ENCODE assay signal across 8 mouse cellular contexts in the genomic region with DNA sequence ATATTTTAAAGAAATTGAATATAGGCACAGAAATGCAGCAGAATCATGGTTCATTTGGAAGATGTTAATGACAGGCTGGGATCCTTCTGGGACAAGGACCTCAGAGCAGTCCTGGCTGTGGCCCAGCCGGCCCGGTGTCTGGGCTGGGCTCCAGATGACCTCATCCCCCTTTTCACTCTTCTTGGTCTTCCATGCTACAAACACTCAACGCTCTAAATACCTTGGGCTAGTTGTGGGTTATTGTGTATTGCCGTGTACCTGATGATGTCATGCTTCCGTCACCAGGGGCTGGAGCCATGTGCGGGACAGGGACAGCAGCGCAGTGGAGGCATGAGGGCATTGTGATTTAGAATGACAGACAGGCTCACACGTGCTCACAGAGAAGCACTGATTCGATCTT. TPM values are rescaled to one million over a fixed set of nuclear protein-coding genes. Genes with fewer than 3 reads are reported as not detected.
DNase-seq lines count a peak whose midpoint lies in the region; ATAC-seq lines count a peak whose summit lies in the region.

No protein-coding gene starts in this region.

- H3K36me3 ChIP-seq in hindbrain, embryonic 16.5 days (ENCODE audit: control insufficient read depth, insufficient read depth, low read length), result peaks cover 32% of the 10 kb centered on the region
- peaks cover 94% of the 10 kb centered on the region for H3K36me3 ChIP-seq in hindbrain, embryonic 14.5 days (replicated peaks; ENCODE audit: control insufficient read depth, insufficient read depth)
- H3K36me3 ChIP-seq in midbrain, embryonic 10.5 days, result peaks cover 93% of the 10 kb centered on the region

- intact Hi-C loops in heart, postnatal 36 days (cut with DNase I), result no loop called here

- no peak for DNase-seq in hindbrain, embryonic 14.5 days (ENCODE audit: low spot score)
- DNase-seq in adrenal gland, adult 18-20 months (ENCODE audit: low spot score in 2 of 2), result peak; percentile 53 to 69
- peak; percentile 81 to 82 for DNase-seq in cerebellum, postnatal 10 days
- DNase-seq in heart, postnatal 36 days, result peak; percentile 78 to 79
- no peak for DNase-seq in layer of hippocampus, postnatal 14 days (ENCODE audit: low spot score in 2 of 2)
- DNase-seq in midbrain, embryonic 10.5 days (ENCODE audit: low spot score), result no peak

- H3K9me3 ChIP-seq in hindbrain, embryonic 16.5 days (ENCODE audit: control insufficient read depth, low read length), result no peaks in the 10 kb centered on the region
- no peaks in the 10 kb centered on the region for H3K9me3 ChIP-seq in hindbrain, embryonic 14.5 days (ENCODE audit: control insufficient read depth, low read length)
- no peaks in the 10 kb centered on the region for H3K9me3 ChIP-seq in midbrain, embryonic 10.5 days (replicated peaks)

- H3K4me3 ChIP-seq in hindbrain, embryonic 16.5 days (ENCODE audit: low read length), result no peak overlapping the region
- no peak overlapping the region for H3K4me3 ChIP-seq in hindbrain, embryonic 14.5 days (replicated peaks; ENCODE audit: low read length)
- H3K4me3 ChIP-seq in midbrain, embryonic 10.5 days, result no peak overlapping the region

- H3K27me3 ChIP-seq in hindbrain, embryonic 16.5 days (replicated peaks; ENCODE audit: control insufficient read depth, insufficient read depth, low read length), result no peaks in the 10 kb centered on the region
- no peaks in the 10 kb centered on the region for H3K27me3 ChIP-seq in hindbrain, embryonic 14.5 days (ENCODE audit: control insufficient read depth, insufficient read depth, low read length)
- H3K27me3 ChIP-seq in midbrain, embryonic 10.5 days (ENCODE audit: low read depth, poor library complexity, severe bottlenecking), result no peaks in the 10 kb centered on the region

- no peak overlapping the region for H3K9ac ChIP-seq in hindbrain, embryonic 16.5 days (ENCODE audit: low read depth, low read length)
- H3K9ac ChIP-seq in hindbrain, embryonic 14.5 days, result no peak overlapping the region

- WGBS in hindbrain, embryonic 16.5 days, result 59% methylated on average over 9 of the region's 9 CpGs
- WGBS in hindbrain, embryonic 14.5 days, result 73% methylated on average over 9 of the region's 9 CpGs
- 90% methylated on average over 9 of the region's 9 CpGs for WGBS in midbrain, embryonic 10.5 days

- peak; percentile 54 for ATAC-seq in hindbrain, embryonic 16.5 days
- no peak; the same call in 1 of the 2 replicates for ATAC-seq in hindbrain, embryonic 14.5 days (ENCODE audit: low FRiP score)
- ATAC-seq in activated CD4-positive, CD25-positive, alpha-beta regulatory T cell, adult 4 months, result no peak

- H3K4me1 ChIP-seq in hindbrain, embryonic 16.5 days (ENCODE audit: control insufficient read depth, insufficient read depth, low read depth, low read length), result no peaks in the 10 kb centered on the region
- no peaks in the 10 kb centered on the region for H3K4me1 ChIP-seq in hindbrain, embryonic 14.5 days (replicated peaks; ENCODE audit: control insufficient read depth, insufficient read depth, low read length)
- H3K4me1 ChIP-seq in midbrain, embryonic 10.5 days, result no peaks in the 10 kb centered on the region

- H3K27ac ChIP-seq in hindbrain, embryonic 16.5 days (ENCODE audit: low read depth, low read length), result no peak overlapping the region
- no peak overlapping the region for H3K27ac ChIP-seq in hindbrain, embryonic 14.5 days
- H3K27ac ChIP-seq in midbrain, embryonic 10.5 days (replicated peaks), result no peak overlapping the region

- H3K4me2 ChIP-seq in hindbrain, embryonic 16.5 days (ENCODE audit: low read length), result no peak overlapping the region
- no peak overlapping the region for H3K4me2 ChIP-seq in hindbrain, embryonic 14.5 days (replicated peaks)

RNA-seq across cellular contexts. Expression of a gene that starts 47.1 kb away (rescaled TPM):
- 69.3 and 77.6 TPM in 2 replicates for polyA plus RNA-seq in hindbrain, embryonic 16.5 days (2015; fragmentation: Nextera tagmentation; extraction: Ambion mirVana)
- polyA plus RNA-seq in hindbrain, embryonic 14.5 days (2014; fragmentation: Nextera tagmentation; extraction: Ambion mirVana), result 98.6 and 98.7 TPM in 2 replicates
- total RNA-seq in adrenal gland, adult 18-20 months (2021), result 10 to 100 TPM; 39.4 to 52.7 TPM
- total RNA-seq in heart, postnatal 36 days (2021), result 10 to 100 TPM; 23.4 to 27.4 TPM
- total RNA-seq in layer of hippocampus, postnatal 14 days (2021), result 10 to 100 TPM; 65.2 to 65.5 TPM
- 10 to 100 TPM; 30.7 to 34.5 TPM for polyA plus RNA-seq in activated CD4-positive, CD25-positive, alpha-beta regulatory T cell, adult 4 months (2017; shearing (Covaris generic))
- 180 and 185 TPM in 2 replicates for polyA plus RNA-seq in midbrain, embryonic 10.5 days (2016; fragmentation: Nextera tagmentation; extraction: Ambion mirVana)

RNA-seq across cellular contexts. Expression of a gene that starts 47.3 kb away (rescaled TPM):
- 154 and 170 TPM in 2 replicates for polyA plus RNA-seq in hindbrain, embryonic 16.5 days (2015; fragmentation: Nextera tagmentation; extraction: Ambion mirVana)
- 153 and 155 TPM in 2 replicates for polyA plus RNA-seq in hindbrain, embryonic 14.5 days (2014; fragmentation: Nextera tagmentation; extraction: Ambion mirVana)
- 100 to 1,000 TPM in 1 of 2 experiments, 10 to 100 TPM in 1; 95.9 to 107 TPM for total RNA-seq in adrenal gland, adult 18-20 months (2021)
- total RNA-seq in heart, postnatal 36 days (2021), result 10 to 100 TPM; 57.4 to 60.2 TPM
- 100 to 1,000 TPM; 129 to 150 TPM for total RNA-seq in layer of hippocampus, postnatal 14 days (2021)
- polyA plus RNA-seq in activated CD4-positive, CD25-positive, alpha-beta regulatory T cell, adult 4 months (2017; shearing (Covaris generic)), result 10 to 100 TPM; 74.5 to 77.7 TPM
- polyA plus RNA-seq in midbrain, embryonic 10.5 days (2016; fragmentation: Nextera tagmentation; extraction: Ambion mirVana), result 185 and 203 TPM in 2 replicates

Comparison
In these comparisons a context has a peak if more than half of its experiments do, and no peak if none do; other contexts are left out.
1. DNase-seq: peak in adrenal gland, adult 18-20 months (2 of 2), cerebellum, postnatal 10 days (2 of 2) and heart, postnatal 36 days (2 of 2); none in hindbrain, embryonic 14.5 days (single experiment), layer of hippocampus, postnatal 14 days (0 of 2) and midbrain, embryonic 10.5 days (single experiment).